Mouse (Mus musculus): ENCODE data around the gene Hoxa5. TPM values are rescaled to one million over a fixed set of nuclear protein-coding genes. Genes with fewer than 3 reads are reported as not detected.

Hoxa5 gene
- polyA plus RNA-seq, 1 experiment from 2014 or later, result 20.9 TPM

DNA sequence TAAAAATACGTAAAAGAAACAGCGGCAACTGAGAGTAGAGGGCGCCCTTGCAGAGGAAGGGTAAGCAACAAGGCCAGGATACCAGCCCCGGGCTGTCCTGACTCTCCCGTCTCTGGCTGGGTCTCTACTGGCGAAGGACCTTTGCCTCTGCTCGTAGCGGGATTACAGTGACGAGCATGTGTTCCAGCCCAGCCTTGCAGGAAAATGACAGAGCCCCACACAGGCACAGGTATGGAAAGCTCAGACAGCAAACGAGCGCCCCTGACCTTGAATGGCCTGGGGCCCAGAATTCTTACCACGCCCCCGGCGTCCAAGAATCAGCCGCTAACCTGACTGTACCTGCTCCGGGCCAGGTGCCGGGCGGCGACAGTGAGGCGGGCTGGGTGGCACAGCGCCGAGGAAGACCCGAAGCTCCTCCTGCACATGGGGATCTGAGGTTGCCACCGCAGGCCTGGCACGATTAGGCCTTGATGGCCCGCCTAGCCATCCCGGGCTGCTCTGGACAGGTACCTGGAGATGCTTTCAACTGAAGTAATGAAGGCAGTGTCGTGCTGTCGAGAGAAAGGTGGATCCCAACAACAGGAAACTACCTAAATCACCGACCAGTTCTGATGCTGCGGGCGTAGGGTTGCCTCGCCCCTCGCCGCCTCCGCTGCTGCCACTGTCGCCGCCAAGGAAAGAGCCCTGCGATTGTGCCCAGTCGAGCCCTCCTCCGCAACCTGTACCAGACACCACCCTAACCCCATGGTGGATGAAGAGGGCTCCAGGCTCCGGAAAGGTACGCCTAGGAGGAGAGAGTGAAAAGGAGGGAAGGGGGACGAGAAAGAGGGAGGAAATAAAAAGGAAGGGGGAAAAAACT is 25.4 kb upstream of the Hoxa5 start:
- peak overlapping the region; percentile 90 for H3K4me2 ChIP-seq (ENCODE audit: low read depth, low read length)

DNA sequence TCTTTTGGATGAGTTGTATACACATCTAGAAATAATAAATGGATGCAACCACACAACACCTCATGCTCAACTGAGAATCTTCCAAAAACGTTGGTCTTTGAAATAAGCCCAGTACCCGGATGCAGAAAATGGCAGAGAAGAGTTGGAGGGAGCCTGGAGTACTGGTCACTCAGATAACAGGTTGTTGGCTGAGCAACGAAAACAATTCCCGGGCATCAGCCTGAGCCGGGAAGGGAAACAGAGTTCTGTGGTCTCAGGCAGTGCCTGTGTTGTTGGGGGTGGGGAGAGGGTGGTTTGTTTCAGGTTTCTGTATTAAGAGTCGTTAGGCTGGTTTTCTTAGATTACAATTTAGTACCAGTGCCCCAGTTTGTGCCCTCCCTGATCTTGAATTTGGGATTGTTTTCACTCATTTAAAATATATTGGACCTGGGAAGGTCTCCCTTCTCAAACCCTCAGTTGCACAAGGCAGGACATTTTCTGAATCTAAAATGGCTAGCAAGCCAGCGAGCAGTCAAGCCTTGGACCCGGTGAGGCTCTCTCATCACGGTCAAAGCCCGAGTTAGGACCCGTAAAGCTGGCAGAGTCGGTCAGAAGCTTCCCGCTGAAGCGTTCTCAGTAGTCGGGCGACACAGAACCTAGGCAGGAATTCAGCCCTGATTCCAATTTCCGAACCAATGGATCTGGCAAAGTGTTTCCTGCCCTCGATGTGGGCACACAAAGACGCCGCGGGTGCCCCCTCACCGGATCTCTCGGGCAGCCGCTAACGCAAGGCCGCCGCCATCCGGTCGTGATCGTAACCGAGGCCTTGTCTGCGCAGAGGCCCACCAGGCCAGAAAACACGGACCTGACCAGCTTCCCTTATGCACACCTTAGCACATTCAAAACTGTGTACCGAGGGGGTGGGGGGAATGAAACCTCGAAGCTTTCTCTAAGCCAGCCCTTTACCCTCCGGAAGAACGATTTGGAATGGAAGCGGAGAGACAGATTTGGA is 24.4 kb upstream of the Hoxa5 start:
- Histone ChIP-seq H3K36me3 (ENCODE audit: control insufficient read depth, insufficient read depth, low read length) (no peaks in the 10 kb centered on the region), H3K9ac (replicated peaks; ENCODE audit: low read depth, low read length) (peak overlapping the region; percentile 94), H3K27ac (ENCODE audit: low read depth, low read length) (peak overlapping the region; percentile 97), H3K9me3 (ENCODE audit: control insufficient read depth, low read length) (no peaks in the 10 kb centered on the region), H3K4me2 (ENCODE audit: low read depth, low read length) (peak overlapping the region; percentile 90), H3K27me3 (ENCODE audit: control insufficient read depth, insufficient read depth, low read length) (no peaks in the 10 kb centered on the region), H3K4me1 (ENCODE audit: control insufficient read depth, insufficient read depth, low read length) (peaks cover 18% of the 10 kb centered on the region), H3K4me3 (ENCODE audit: low read depth, low read length) (peak overlapping the region; percentile 57)
- ATAC-seq (ENCODE audit: low read depth), result no peak
- WGBS, result 2% methylated on average over 38 of the region's 38 CpGs

More for the DNA sequence above, 25.4 kb upstream of the Hoxa5 start:
- Histone ChIP-seq H3K27ac (ENCODE audit: low read depth, low read length) (peak overlapping the region; percentile 97), H3K9ac (replicated peaks; ENCODE audit: low read depth, low read length) (peak overlapping the region; percentile 94), H3K4me3 (ENCODE audit: low read depth, low read length) (peak overlapping the region; percentile 57), H3K9me3 (ENCODE audit: control insufficient read depth, low read length) (no peaks in the 10 kb centered on the region), H3K36me3 (ENCODE audit: control insufficient read depth, insufficient read depth, low read length) (no peaks in the 10 kb centered on the region), H3K27me3 (ENCODE audit: control insufficient read depth, insufficient read depth, low read length) (no peaks in the 10 kb centered on the region), H3K4me1 (ENCODE audit: control insufficient read depth, insufficient read depth, low read length) (peaks cover 18% of the 10 kb centered on the region)
- no peak for ATAC-seq (ENCODE audit: low read depth)
- WGBS, result 2% methylated on average over 43 of the region's 44 CpGs

DNA sequence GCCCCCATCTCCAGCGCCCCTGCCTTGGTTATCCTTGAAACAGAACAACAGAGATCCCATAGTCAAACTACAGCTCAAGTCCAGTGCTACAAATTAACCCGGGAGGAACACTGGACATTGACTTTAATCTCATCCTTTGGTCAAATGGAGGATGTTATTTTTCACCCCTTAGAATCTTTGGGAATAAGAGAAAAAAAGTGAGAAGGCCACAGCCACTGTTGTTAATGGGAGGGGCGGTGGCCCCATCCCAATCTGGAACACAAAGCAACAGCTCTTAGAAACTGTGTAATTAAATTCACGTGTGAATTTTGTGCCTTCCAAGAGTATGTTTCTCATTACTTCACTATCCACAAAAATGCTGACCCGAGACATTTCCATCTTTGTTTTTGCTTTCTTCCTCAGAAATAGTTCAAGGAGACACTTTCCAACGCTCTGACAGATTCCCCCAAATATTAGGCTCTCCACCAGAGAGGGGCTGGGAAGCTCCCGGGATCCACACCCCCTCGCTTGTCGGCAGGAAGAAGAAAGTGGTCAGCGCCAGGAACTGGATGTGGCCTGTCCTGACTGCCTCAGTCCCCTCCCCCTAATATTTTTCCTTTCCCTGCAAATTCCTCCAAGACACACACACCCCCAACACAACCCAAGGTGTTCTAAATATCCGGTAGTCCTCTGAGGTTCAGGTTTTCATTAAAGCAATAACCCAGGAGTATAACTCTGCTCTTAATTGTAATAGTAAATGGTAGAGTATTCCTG is 23.3 kb upstream of the Hoxa5 start:
- Histone ChIP-seq H3K9me3 (ENCODE audit: control insufficient read depth, low read length) (no peaks in the 10 kb centered on the region), H3K27me3 (ENCODE audit: control insufficient read depth, insufficient read depth, low read length) (no peaks in the 10 kb centered on the region), H3K36me3 (ENCODE audit: control insufficient read depth, insufficient read depth, low read length) (no peaks in the 10 kb centered on the region), H3K4me3 (ENCODE audit: low read depth, low read length) (peak overlapping the region; percentile 88), H3K4me1 (ENCODE audit: control insufficient read depth, insufficient read depth, low read length) (peaks cover 16% of the 10 kb centered on the region), H3K27ac (ENCODE audit: low read depth, low read length) (peak overlapping the region; percentile 99), H3K4me2 (ENCODE audit: low read depth, low read length) (peak overlapping the region; percentile 99), H3K9ac (replicated peaks; ENCODE audit: low read depth, low read length) (peak overlapping the region; percentile 98)
- ATAC-seq (ENCODE audit: low read depth), result no peak
- 5% methylated on average over 11 of the region's 11 CpGs for WGBS

DNA sequence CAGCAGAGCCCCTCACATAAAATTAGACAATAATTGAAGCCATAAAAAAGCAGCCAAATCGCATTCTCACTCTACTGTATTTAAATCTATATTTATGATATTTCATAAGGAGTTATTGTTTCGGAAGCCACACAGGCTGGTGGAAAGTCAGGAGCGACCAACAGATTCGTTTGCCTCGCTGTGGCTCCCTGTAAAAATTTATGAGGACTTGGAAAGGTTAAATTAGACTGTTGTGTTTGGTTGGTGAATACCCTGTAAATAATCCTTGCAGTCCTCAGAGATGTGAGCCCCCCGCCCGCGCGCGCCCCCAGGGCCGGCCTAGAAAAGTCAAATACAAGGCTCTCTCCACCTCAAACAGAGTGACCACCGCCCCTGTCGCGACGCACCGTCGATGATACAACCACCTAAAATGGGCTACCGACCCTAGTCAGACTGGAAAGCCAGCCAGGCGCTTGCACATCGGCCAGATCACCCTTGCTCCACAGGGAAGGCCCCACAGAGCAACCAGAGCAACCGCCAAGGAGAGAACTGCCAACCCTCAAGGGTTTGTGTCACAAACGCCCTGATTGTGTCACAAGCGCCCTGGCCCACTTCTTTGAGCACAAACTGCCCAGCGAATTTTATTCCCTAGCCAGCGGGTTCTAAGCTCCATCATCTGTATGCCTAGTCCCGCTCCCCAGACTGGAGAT is 22.3 kb upstream of the Hoxa5 start:
- no peaks in the 10 kb centered on the region for H3K27me3 ChIP-seq (ENCODE audit: control insufficient read depth, insufficient read depth, low read length)
- H3K4me3 ChIP-seq (ENCODE audit: low read depth, low read length), result peak overlapping the region; percentile 88
- peak; percentile 12 for ATAC-seq (ENCODE audit: low read depth)

DNA sequence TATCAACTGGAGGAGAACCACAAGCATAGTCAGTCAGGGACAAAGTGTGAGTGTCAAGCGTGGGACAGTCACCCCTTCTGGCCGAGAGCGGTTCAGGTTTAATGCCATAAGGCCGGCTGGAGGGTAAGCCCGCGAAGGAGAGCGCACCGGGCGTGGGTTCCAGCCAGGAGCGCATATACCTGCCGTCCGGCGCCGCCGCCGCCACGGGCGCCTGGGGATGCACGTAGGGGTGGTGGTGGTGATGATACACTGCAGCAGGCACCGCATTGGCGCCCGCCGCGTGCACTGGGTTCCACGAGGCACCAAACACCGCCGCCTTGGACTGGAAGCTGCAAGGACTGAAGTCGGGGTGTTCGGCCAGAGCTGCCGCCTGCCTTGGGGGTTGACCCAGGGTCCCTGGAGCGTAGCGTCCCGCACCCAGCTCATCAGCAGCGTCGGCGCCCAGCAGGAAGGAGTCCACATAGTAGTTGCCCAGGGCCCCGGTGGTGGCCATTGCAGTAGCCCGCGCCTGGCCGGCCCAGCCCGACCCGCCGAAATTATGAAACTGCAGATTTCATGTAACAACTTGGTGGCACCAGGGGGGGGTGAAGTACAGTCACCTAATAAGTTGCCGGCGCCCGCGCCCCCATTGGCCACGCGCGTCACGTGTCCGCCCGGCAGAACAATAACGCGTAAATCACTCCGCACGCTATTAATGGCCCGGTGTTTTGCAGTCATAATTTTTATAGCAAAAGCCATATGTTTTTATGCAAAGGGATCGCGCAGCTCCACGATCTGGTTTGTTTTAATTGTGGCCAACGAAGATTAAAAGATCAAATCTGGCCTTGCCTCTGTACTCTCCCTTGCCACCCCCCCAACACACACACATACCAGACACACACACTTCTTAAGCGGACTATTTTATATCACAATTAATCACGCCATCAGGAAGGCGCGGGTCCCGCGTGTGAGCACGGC is 21.5 kb upstream of the Hoxa5 start:
- no peaks in the 10 kb centered on the region for H3K9me3 ChIP-seq (ENCODE audit: control insufficient read depth, low read length)
- peak overlapping the region; percentile 99 for H3K27ac ChIP-seq (ENCODE audit: low read depth, low read length)
- H3K27me3 ChIP-seq (ENCODE audit: control insufficient read depth, insufficient read depth, low read length), result no peaks in the 10 kb centered on the region
- peak overlapping the region; percentile 98 for H3K9ac ChIP-seq (replicated peaks; ENCODE audit: low read depth, low read length)
- peak overlapping the region; percentile 99 for H3K4me2 ChIP-seq (ENCODE audit: low read depth, low read length)
- peak overlapping the region; percentile 88 for H3K4me3 ChIP-seq (ENCODE audit: low read depth, low read length)
- H3K36me3 ChIP-seq (ENCODE audit: control insufficient read depth, insufficient read depth, low read length), result no peaks in the 10 kb centered on the region
- ATAC-seq (ENCODE audit: low read depth), result peak; percentile 63
- H3K4me1 ChIP-seq (ENCODE audit: control insufficient read depth, insufficient read depth, low read length), result peaks cover 16% of the 10 kb centered on the region
- WGBS, result under 1% methylated on average over 69 of the region's 69 CpGs

More for the DNA sequence above, 22.3 kb upstream of the Hoxa5 start:
- H3K9me3 ChIP-seq (ENCODE audit: control insufficient read depth, low read length), result no peaks in the 10 kb centered on the region
- WGBS, result under 1% methylated on average over 26 of the region's 26 CpGs
- peak overlapping the region; percentile 99 for H3K4me2 ChIP-seq (ENCODE audit: low read depth, low read length)
- peak overlapping the region; percentile 98 for H3K9ac ChIP-seq (replicated peaks; ENCODE audit: low read depth, low read length)
- H3K36me3 ChIP-seq (ENCODE audit: control insufficient read depth, insufficient read depth, low read length), result no peaks in the 10 kb centered on the region
- peak overlapping the region; percentile 99 for H3K27ac ChIP-seq (ENCODE audit: low read depth, low read length)
- H3K4me1 ChIP-seq (ENCODE audit: control insufficient read depth, insufficient read depth, low read length), result peaks cover 16% of the 10 kb centered on the region

DNA sequence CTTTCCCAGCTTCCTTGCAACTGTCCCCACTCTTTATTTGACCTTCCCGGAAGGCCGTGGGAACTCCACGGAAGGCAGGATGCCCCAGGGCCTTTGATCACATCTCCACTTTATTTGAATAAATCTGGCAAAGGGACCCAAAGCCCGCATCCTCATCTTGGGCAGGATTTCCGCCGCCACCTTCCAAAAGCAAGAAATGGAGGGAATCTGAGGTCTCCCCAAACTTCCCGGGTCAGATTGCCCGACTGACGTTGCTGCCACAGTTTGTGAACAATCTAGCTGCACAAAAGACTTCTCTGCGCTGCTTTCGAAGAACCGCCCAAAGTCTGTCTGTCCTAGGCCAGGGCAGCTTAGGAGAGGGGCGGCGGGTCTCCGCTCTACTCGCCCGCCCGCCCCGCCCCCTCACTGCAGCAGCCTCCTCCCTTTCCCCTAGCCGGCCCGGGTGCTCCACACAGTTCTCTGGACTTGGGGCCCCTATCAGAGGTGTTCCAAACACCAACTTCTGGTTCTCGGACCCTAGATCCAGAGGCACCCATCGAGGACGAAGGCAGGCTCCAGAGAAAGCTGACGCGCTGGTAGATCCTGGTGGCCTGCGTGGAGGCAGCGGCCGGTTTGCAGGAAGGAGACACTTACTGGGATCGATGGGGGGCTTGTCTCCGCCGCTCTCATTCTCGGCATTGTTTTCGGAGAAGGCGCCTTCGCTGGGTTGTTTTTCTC is 20.7 kb upstream of the Hoxa5 start:
- ATAC-seq (ENCODE audit: low read depth), result no peak
- Histone ChIP-seq H3K9ac (replicated peaks; ENCODE audit: low read depth, low read length) (peak overlapping the region; percentile 98), H3K27ac (ENCODE audit: low read depth, low read length) (peak overlapping the region; percentile 99), H3K4me3 (ENCODE audit: low read depth, low read length) (peak overlapping the region; percentile 88), H3K9me3 (ENCODE audit: control insufficient read depth, low read length) (no peaks in the 10 kb centered on the region), H3K27me3 (ENCODE audit: control insufficient read depth, insufficient read depth, low read length) (no peaks in the 10 kb centered on the region), H3K4me2 (ENCODE audit: low read depth, low read length) (peak overlapping the region; percentile 99), H3K4me1 (ENCODE audit: control insufficient read depth, insufficient read depth, low read length) (peaks cover 17% of the 10 kb centered on the region), H3K36me3 (ENCODE audit: control insufficient read depth, insufficient read depth, low read length) (no peaks in the 10 kb centered on the region)
- under 1% methylated on average over 36 of the region's 36 CpGs for WGBS
